Mouse (Mus musculus): ENCODE results near the gene Odf2l. TPM values are rescaled to one million over a fixed set of nuclear protein-coding genes. Genes with fewer than 3 reads are reported as not detected.

Odf2l gene
- polyA plus RNA-seq, 1 experiment from 2014 or later = 13.1 TPM

- Histone ChIP-seq H3K4me1 (ENCODE audit: control insufficient read depth, insufficient read depth, low read length) (no peaks in the 10 kb centered on the region), H3K27me3 (replicated peaks; ENCODE audit: control insufficient read depth, insufficient read depth, low read length) (no peaks in the 10 kb centered on the region), H3K9ac (ENCODE audit: low read depth, low read length) (no peak overlapping the region), H3K27ac (ENCODE audit: low read length) (no peak overlapping the region), H3K36me3 (ENCODE audit: control insufficient read depth, insufficient read depth, low read length) (no peaks in the 10 kb centered on the region), H3K9me3 (ENCODE audit: control insufficient read depth, low read length) (no peaks in the 10 kb centered on the region), H3K4me3 (ENCODE audit: low read length) (no peak overlapping the region), H3K4me2 (ENCODE audit: low read depth, low read length) (no peak overlapping the region)
- ATAC-seq = peak; percentile 74; the same call in 1 of the 2 replicates
Measured at GRCm38 (mm10) chr3:145184645-145185044, 66.3 kb downstream of the Odf2l start.

DNA sequence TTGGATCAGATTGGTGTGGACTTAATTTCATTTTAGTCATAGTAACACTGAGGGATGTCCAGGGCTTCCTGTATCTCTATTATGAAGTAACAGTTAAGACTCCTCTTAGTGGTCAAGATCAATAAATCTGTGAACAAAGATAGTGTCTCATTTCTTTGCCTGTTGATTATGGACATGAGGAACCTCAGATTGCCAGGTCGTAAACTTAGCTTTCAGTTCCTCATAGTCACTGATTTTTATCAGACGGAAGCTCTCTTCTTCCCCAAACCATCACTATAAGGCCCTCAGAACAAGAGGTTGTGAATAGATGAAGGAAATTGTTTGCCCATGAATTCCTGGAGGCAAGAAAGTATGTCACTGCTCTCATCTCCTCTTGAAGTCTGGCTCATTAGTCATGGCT is 73.6 kb downstream of the Odf2l start:
- 73% methylated on average over 2 of the region's 2 CpGs for WGBS
- Histone ChIP-seq H3K9ac (ENCODE audit: low read depth, low read length) (no peak overlapping the region), H3K4me2 (ENCODE audit: low read depth, low read length) (no peak overlapping the region), H3K9me3 (ENCODE audit: control insufficient read depth, low read length) (no peaks in the 10 kb centered on the region), H3K27ac (ENCODE audit: low read length) (no peak overlapping the region), H3K4me3 (ENCODE audit: low read length) (no peak overlapping the region), H3K36me3 (ENCODE audit: control insufficient read depth, insufficient read depth, low read length) (no peaks in the 10 kb centered on the region), H3K27me3 (replicated peaks; ENCODE audit: control insufficient read depth, insufficient read depth, low read length) (no peaks in the 10 kb centered on the region), H3K4me1 (ENCODE audit: control insufficient read depth, insufficient read depth, low read length) (no peaks in the 10 kb centered on the region)
- no peak for ATAC-seq

DNA sequence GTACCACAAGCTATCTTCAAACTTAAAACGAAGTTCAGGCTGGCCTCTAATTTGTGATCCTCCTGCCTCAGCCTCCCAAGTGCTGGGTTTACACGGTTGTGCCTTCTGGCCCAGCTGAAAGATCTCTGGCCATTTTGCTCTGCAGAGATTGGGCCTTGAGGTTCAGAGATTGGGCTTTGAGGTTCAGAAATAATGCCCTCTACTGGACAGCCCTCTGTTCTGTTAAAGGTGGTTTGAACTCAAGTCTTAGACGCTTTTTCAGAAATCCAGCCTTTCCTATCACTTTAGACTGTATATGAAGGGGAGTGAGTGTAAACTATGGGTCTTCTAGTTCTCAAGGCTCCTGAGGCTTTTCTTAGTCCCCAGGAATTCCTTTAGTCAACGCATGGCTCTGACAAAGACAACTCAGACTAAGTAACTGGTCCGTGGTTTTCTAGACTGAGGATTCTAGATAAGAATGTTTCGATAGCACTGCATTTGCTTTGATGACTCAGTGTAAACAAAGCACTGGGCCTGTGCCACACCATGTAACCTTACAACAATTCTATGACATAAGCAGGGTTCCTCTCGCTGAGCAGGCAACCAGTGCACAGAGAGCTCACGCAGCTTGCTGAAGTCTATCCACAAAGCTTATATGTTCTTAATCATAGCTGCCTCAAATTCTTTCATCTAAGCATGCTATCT is 77.0 kb downstream of the Odf2l start:
- Histone ChIP-seq H3K27me3 (replicated peaks; ENCODE audit: control insufficient read depth, insufficient read depth, low read length) (no peaks in the 10 kb centered on the region), H3K36me3 (ENCODE audit: control insufficient read depth, insufficient read depth, low read length) (no peaks in the 10 kb centered on the region), H3K9ac (ENCODE audit: low read depth, low read length) (no peak overlapping the region), H3K4me1 (ENCODE audit: control insufficient read depth, insufficient read depth, low read length) (no peaks in the 10 kb centered on the region), H3K4me2 (ENCODE audit: low read depth, low read length) (no peak overlapping the region), H3K27ac (ENCODE audit: low read length) (no peak overlapping the region), H3K4me3 (ENCODE audit: low read length) (no peak overlapping the region), H3K9me3 (ENCODE audit: control insufficient read depth, low read length) (no peaks in the 10 kb centered on the region)
- peak; percentile 44; the same call in 1 of the 2 replicates for ATAC-seq
- WGBS = 65% methylated on average over 8 of the region's 8 CpGs

- no peaks in the 10 kb centered on the region for H3K27me3 ChIP-seq (replicated peaks; ENCODE audit: control insufficient read depth, insufficient read depth, low read length)
Measured at GRCm38 (mm10) chr3:145198050-145198449, 79.7 kb downstream of the Odf2l start.

More at GRCm38 (mm10) chr3:145198050-145198449, 79.7 kb downstream of the Odf2l start:
- H3K27ac ChIP-seq (ENCODE audit: low read length) = no peak overlapping the region
- no peaks in the 10 kb centered on the region for H3K36me3 ChIP-seq (ENCODE audit: control insufficient read depth, insufficient read depth, low read length)
- H3K9me3 ChIP-seq (ENCODE audit: control insufficient read depth, low read length) = no peaks in the 10 kb centered on the region
- no peak for ATAC-seq
- no peaks in the 10 kb centered on the region for H3K4me1 ChIP-seq (ENCODE audit: control insufficient read depth, insufficient read depth, low read length)
- no peak overlapping the region for H3K4me3 ChIP-seq (ENCODE audit: low read length)
- WGBS = 80% methylated on average over 2 of the region's 2 CpGs
- H3K4me2 ChIP-seq (ENCODE audit: low read depth, low read length) = no peak overlapping the region
- H3K9ac ChIP-seq (ENCODE audit: low read depth, low read length) = no peak overlapping the region

Other genes starting within 250 kb of the Odf2l start
- gene Clca4b, start 186.1 kb upstream of the Odf2l start, polyA plus RNA-seq (2015; fragmentation: Nextera tagmentation; extraction: Ambion mirVana) = 69.2 and 140 TPM in 2 replicates
- gene Clca4a, start 143.5 kb upstream of the Odf2l start, polyA plus RNA-seq (2015; fragmentation: Nextera tagmentation; extraction: Ambion mirVana) = not detected in 2 replicates
- 115 and 130 TPM in 2 replicates for gene Clca1, start 85.8 kb upstream of the Odf2l start, polyA plus RNA-seq (2015; fragmentation: Nextera tagmentation; extraction: Ambion mirVana)
- gene Clca2, start 19.1 kb upstream of the Odf2l start, polyA plus RNA-seq (2015; fragmentation: Nextera tagmentation; extraction: Ambion mirVana) = 0.12 and 0.17 TPM in 2 replicates
- gene Col24a1, start 173.9 kb downstream of the Odf2l start, polyA plus RNA-seq (2015; fragmentation: Nextera tagmentation; extraction: Ambion mirVana) = 2.4 and 3.0 TPM in 2 replicates

All from intestine, embryonic 16.5 days (tissue).